Mouse (Mus musculus) E14TG2a.4 (cell line): ENCODE measurements at regions not wholly inside any gene's neighbourhood (a gene's known extent, or its start where the extent isn't known, plus 50 kb on each side); places are given as distances from the start of the nearest gene placed in this dataset.
"Not testable (repeated sequence)": the region's sequence is repeated elsewhere in the genome, so short reads cannot be mapped to it uniquely, and the experiment has no call there.

ENCODE experiments used
- CTCF ChIP-seq: conservative IDR thresholded peaks from 2 replicates; pipeline ENCODE4 v1.5.1; 2014; ENCODE audit warnings: low read length
- NANOG ChIP-seq: IDR thresholded peaks from 2 replicates; pipeline ENCODE4 v1.6.1; 2014; ENCODE audit warnings: borderline replicate concordance, low read length, mixed read lengths
- POU5F1 ChIP-seq: IDR thresholded peaks from 2 replicates; pipeline ENCODE4 v1.6.1; 2014; ENCODE audit warnings: low read length, borderline replicate concordance

DNA sequence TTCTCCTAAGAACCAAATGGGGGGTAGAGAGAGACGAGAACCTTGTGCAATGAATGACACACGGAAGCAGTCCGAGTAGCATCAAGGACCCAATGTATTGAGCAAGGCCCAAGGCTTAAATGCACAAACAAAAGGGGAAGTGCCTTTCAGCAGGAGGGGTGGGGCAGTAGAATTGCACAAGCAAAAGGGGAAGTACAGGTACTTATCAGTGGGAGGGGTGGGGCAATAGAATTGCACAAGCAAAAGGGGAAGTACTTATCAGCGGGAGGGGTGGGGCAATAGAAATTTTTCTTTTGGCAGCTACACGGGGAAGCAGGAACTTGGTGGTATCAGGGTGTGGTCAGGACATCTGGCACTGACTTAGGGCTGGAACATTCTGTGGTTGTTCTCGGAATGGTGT, 1987.6 kb downstream of the 4930444P10Rik start:
- not testable (repeated sequence) for TF ChIP-seq CTCF, NANOG, POU5F1
